Mouse (Mus musculus): Measurements from ENCODE around the gene M1ap.

- TF ChIP-seq CTCF (IDR thresholded peaks at IDR 0.05; ENCODE audit: low read depth, low read length) (peak; percentile 85), POLR2A (IDR thresholded peaks at IDR 0.05; ENCODE audit: extremely low read depth, insufficient read depth, low read length) (no peak)
Observed at GRCm38 (mm10) chr6:82996740-82997315, 50.1 kb downstream of the M1ap start.
